Mouse (Mus musculus) erythroblast, embryonic 14.5 days (primary cell): Measurements from ENCODE around the gene Slco3a1.

Source experiments
- GATA1 ChIP-seq: IDR thresholded peaks from 2 replicates; pipeline ENCODE4 v1.6.1; 2012; ENCODE audit warnings: low read length, inconsistent platforms, mixed read lengths
- TAL1 ChIP-seq: IDR thresholded peaks from 3 replicates; pipeline ENCODE4 v1.6.1; 2012; ENCODE audit warnings: low read length, inconsistent platforms, mixed read lengths

GRCm38 (mm10) chr7:74323683-74324082, 230.9 kb downstream of the Slco3a1 start:
- no peak for TF ChIP-seq TAL1
- no peak for TF ChIP-seq GATA1
